Mouse (Mus musculus) E14TG2a.4 (cell line): ENCODE data around the gene Fn1.

ENCODE experiments used
- H3K27me3 ChIP-seq: 2 replicates; pipeline ENCODE4 v1.6.1; 2014; ENCODE audit warnings: low read length, control low read depth; ENCODE audit not compliant: insufficient read depth
- H3K36me3 ChIP-seq: 2 replicates; pipeline ENCODE4 v1.6.1; 2014; ENCODE audit warnings: low read length, control low read depth; ENCODE audit not compliant: insufficient read depth
- H3K4me1 ChIP-seq: replicated peaks from 2 replicates; pipeline ENCODE4 v1.6.1; 2014; ENCODE audit warnings: low read depth, low read length, control low read depth
- H3K4me3 ChIP-seq: replicated peaks from 2 replicates; pipeline ENCODE4 v1.5.1; 2014; ENCODE audit warnings: mild to moderate bottlenecking, low read length
- H3K9me3 ChIP-seq: 2 replicates; pipeline ENCODE4 v1.6.1; 2014; ENCODE audit warnings: low read length, control low read depth
- CTCF ChIP-seq: conservative IDR thresholded peaks from 2 replicates; pipeline ENCODE4 v1.5.1; 2014; ENCODE audit warnings: low read length
- NANOG ChIP-seq: IDR thresholded peaks from 2 replicates; pipeline ENCODE4 v1.6.1; 2014; ENCODE audit warnings: borderline replicate concordance, low read length, mixed read lengths
- POU5F1 ChIP-seq: IDR thresholded peaks from 2 replicates; pipeline ENCODE4 v1.6.1; 2014; ENCODE audit warnings: low read length, borderline replicate concordance

Fn1 gene

GRCm38 (mm10) chr1:71681306-71681705 is 28.3 kb upstream of the Fn1 start:
- H3K36me3 ChIP-seq = no peaks in the 10 kb centered on the region
- TF ChIP-seq CTCF = no peak
- no peak for TF ChIP-seq POU5F1
- H3K9me3 ChIP-seq = no peaks in the 10 kb centered on the region

DNA sequence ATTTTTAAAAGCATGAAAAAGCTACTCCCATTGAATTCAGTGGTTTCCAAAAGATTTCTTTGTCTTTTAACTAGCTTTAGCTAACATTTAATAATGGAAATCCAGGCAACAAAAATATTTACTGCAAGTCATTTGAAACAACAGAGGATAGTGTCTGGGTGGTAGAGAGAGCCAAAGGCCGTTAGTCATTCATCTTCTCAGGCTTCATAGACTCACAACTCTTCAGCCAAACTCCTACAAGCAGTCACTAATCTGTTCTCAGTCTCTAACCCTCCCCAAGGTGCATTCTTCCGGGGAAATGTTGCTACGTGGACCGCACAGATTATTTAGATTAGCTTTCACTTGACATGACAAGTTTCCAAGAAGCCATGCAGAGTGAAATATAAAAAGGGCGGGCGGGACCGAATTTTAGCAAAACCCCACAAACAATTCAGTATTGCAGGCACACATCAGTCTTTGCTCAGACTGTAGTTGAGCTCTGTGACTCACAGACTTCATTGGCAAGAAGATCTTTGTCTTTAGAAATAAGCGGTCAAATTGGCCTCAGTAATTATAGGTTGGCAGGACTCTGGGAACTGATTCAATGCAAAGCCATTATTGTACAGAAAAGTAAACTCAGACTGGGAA is 27.2 kb upstream of the Fn1 start:
- TF ChIP-seq NANOG = no peak
- no peak for TF ChIP-seq POU5F1
- TF ChIP-seq CTCF = no peak
- Histone ChIP-seq H3K4me1 (peaks cover 16% of the 10 kb centered on the region; the same call in 1 of the 2 replicates), H3K27me3 (no peaks in the 10 kb centered on the region), H3K36me3 (no peaks in the 10 kb centered on the region), H3K9me3 (no peaks in the 10 kb centered on the region), H3K4me3 (no peak overlapping the region)

More at GRCm38 (mm10) chr1:71681306-71681705, 28.3 kb upstream of the Fn1 start:
- Histone ChIP-seq H3K27me3 (no peaks in the 10 kb centered on the region), H3K4me1 (0 out of 2 replicates have a peak, but pooled peaks cover 8% of the 10 kb centered on the region), H3K4me3 (no peak overlapping the region)

DNA sequence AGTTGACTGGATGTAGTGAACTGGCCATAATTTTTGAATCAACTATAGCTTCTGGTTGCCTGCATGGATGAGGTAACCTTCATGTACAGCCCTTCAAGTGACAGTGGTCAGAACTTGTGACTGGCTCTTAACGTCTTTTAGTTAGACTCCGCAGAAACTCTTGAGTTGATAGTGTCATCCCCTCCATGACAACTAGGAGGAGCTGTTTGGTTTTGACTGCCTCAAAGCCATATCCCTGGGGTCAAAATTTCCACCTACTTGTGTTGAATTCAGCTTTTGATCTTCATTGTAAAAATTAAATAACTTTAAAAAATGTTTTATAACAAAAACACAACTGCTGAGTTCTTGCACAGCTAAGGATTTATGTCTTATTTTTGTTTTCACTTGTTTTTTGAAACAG is 22.4 kb upstream of the Fn1 start:
- Histone ChIP-seq H3K9me3 (peaks cover 20% of the 10 kb centered on the region), H3K4me1 (peaks cover 43% of the 10 kb centered on the region), H3K4me3 (no peak overlapping the region), H3K27me3 (no peaks in the 10 kb centered on the region), H3K36me3 (no peaks in the 10 kb centered on the region; the same call in 1 of the 2 replicates)
- TF ChIP-seq POU5F1 = no peak
- no peak for TF ChIP-seq NANOG
- TF ChIP-seq CTCF = peak; percentile 71

- TF ChIP-seq POU5F1 (no peak), CTCF (no peak), NANOG (no peak)
- Histone ChIP-seq H3K36me3 (no peaks in the 10 kb centered on the region; the same call in 1 of the 2 replicates), H3K4me1 (peaks cover 43% of the 10 kb centered on the region), H3K27me3 (no peaks in the 10 kb centered on the region), H3K4me3 (no peak overlapping the region), H3K9me3 (peaks cover 20% of the 10 kb centered on the region)
These were observed 21.3 kb upstream of the Fn1 start for GRCm38 (mm10) chr1:71674274-71674673.

DNA sequence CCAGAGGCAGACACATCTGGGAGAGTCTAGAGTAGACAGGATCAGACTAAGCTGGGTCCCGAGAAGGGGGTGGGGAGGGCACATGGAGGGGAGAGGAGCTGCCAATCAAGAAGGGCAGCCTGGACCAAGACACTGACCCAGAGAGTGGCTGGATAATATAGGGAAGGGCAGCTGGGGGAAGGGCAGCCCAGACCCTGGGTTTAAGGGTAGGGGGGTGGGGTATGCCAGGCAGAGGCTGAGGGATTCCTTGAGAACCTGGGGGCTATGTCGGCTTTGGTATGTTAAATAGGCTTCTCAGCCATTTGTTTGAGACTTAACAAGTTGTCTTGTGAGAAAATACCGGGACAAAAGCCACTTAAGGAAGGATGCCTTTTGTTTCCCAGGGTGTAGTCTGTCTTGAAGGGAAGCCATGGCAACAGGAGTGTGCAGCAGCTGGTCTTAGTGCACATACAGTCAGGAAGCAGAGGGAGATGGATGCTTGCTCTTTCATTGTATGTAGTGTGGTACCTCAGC is 20.5 kb upstream of the Fn1 start:
- Histone ChIP-seq H3K36me3 (no peaks in the 10 kb centered on the region; the same call in 1 of the 2 replicates), H3K27me3 (no peaks in the 10 kb centered on the region), H3K9me3 (peaks cover 20% of the 10 kb centered on the region), H3K4me3 (0 out of 2 replicates have a peak overlapping the region, but pooled peaks have one; percentile 24), H3K4me1 (peaks cover 49% of the 10 kb centered on the region)
- TF ChIP-seq POU5F1 = no peak
- TF ChIP-seq CTCF = no peak
- peak; percentile 18; the same call in 1 of the 2 replicates for TF ChIP-seq NANOG

- Histone ChIP-seq H3K4me1 (peaks cover 50% of the 10 kb centered on the region), H3K27me3 (no peaks in the 10 kb centered on the region), H3K36me3 (no peaks in the 10 kb centered on the region; the same call in 1 of the 2 replicates), H3K4me3 (no peak overlapping the region), H3K9me3 (peaks cover 31% of the 10 kb centered on the region)
- no peak for TF ChIP-seq CTCF
- TF ChIP-seq POU5F1 = no peak
- TF ChIP-seq NANOG = 0 out of 2 replicates have a peak, but pooled peaks have one; percentile 7
These were observed 19.3 kb upstream of the Fn1 start for GRCm38 (mm10) chr1:71672346-71672745.

GRCm38 (mm10) chr1:71663242-71663641 is 10.2 kb upstream of the Fn1 start:
- Histone ChIP-seq H3K9me3 (peaks cover 30% of the 10 kb centered on the region), H3K27me3 (no peaks in the 10 kb centered on the region), H3K4me3 (no peak overlapping the region), H3K4me1 (peaks cover 6% of the 10 kb centered on the region), H3K36me3 (0 out of 2 replicates have a peak, but pooled peaks cover 3% of the 10 kb centered on the region)
- TF ChIP-seq CTCF = no peak
- no peak for TF ChIP-seq NANOG

- peak overlapping the region; percentile 21; the same call in 1 of the 2 replicates for H3K4me3 ChIP-seq
- no peak for TF ChIP-seq NANOG
- TF ChIP-seq CTCF = no peak
- no peak for TF ChIP-seq POU5F1
- peaks cover 52% of the 10 kb centered on the region for H3K4me1 ChIP-seq
- 0 out of 2 replicates have a peak, but pooled peaks cover 3% of the 10 kb centered on the region for H3K36me3 ChIP-seq
- H3K27me3 ChIP-seq = no peaks in the 10 kb centered on the region
- peaks cover 18% of the 10 kb centered on the region for H3K9me3 ChIP-seq
These were observed 5.6 kb upstream of the Fn1 start for GRCm38 (mm10) chr1:71658632-71659031.

DNA sequence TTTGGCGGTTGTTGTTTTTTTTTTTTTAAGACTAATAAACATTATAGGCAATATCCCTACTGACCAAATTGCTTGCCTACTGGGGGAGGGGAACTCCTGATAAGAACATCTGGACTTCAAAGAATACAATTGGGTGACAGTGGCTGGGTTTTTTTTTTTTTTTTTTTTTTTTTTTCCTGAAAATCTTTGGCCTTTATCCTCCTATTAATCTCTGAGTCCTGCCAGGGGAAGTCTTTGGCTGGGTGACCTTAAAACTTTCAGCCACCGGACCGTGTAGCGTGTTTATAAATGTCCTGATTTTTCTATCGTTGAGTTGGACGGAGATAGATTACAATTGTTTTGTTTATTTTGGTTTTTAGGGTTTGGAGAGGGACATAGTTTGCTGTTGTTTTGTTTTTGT is 3.3 kb upstream of the Fn1 start:
- H3K36me3 ChIP-seq = peaks cover 3% of the 10 kb centered on the region; the same call in 1 of the 2 replicates
- TF ChIP-seq NANOG = no peak
- no peak for TF ChIP-seq CTCF
- no peak for TF ChIP-seq POU5F1
- no peaks in the 10 kb centered on the region for H3K9me3 ChIP-seq
- H3K27me3 ChIP-seq = no peaks in the 10 kb centered on the region
- H3K4me3 ChIP-seq = no peak overlapping the region
- peaks cover 54% of the 10 kb centered on the region for H3K4me1 ChIP-seq
